Comparison of ENCODE assay signal across 11 mouse cellular contexts in genomic region chr19:28422939-28423338, GRCm38 (mm10).
"Had no signal": no experiment of that assay in that cellular context is flagged by ENCODE, and none has a peak within 500 bp of the region (broad histone marks: within the 10 kb centered on the region; RNA-seq: fewer than 3 reads in every experiment).

No protein-coding gene starts in this region.

- H3K27me3 ChIP-seq: limb, embryonic 15.5 days; liver, embryonic 12.5 days; midbrain, embryonic 13.5 days had no signal

- H3K27ac ChIP-seq: layer of hippocampus, adult 2 months; limb, embryonic 15.5 days; liver, embryonic 12.5 days; midbrain, embryonic 13.5 days had no signal

- H3K4me3 ChIP-seq: layer of hippocampus, adult 2 months; limb, embryonic 15.5 days; liver, embryonic 12.5 days; midbrain, embryonic 13.5 days had no signal

- H3K36me3 ChIP-seq: limb, embryonic 15.5 days; liver, embryonic 12.5 days; midbrain, embryonic 13.5 days had no signal

- H3K4me2 ChIP-seq: limb, embryonic 15.5 days; liver, embryonic 12.5 days; lung, embryonic 14.5 days; midbrain, embryonic 13.5 days had no signal

- H3K9ac ChIP-seq: limb, embryonic 15.5 days; liver, embryonic 12.5 days; lung, embryonic 14.5 days; midbrain, embryonic 13.5 days had no signal

- H3K4me1 ChIP-seq: limb, embryonic 15.5 days; liver, embryonic 12.5 days; midbrain, embryonic 13.5 days had no signal

- ATAC-seq: liver, embryonic 12.5 days; midbrain, embryonic 13.5 days had no signal

- DNase-seq: kidney, postnatal 10 days; kidney, postnatal 4 days; left cerebral cortex, postnatal 4 days; lung, embryonic 14.5 days; lung, postnatal 14 days; right cerebral cortex, postnatal 14 days; thymus, postnatal 36 days had no signal

- H3K9me3 ChIP-seq: limb, embryonic 15.5 days; liver, embryonic 12.5 days; midbrain, embryonic 13.5 days had no signal
